Mouse (Mus musculus) limb, embryonic 10.5 days (tissue): Measurements from ENCODE around the gene Jak3. TPM values are rescaled to one million over a fixed set of nuclear protein-coding genes. Genes with fewer than 3 reads are reported as not detected.
"Not testable (repeated sequence)": the region's sequence is repeated elsewhere in the genome, so short reads cannot be mapped to it uniquely, and the experiment has no call there.

Experiments used
- DNase-seq: peaks from one replicate; pipeline ENCODE4 v3.0.0-alpha.2; 2017; ENCODE audit warnings: low spot score
- H3K27ac ChIP-seq: fragments of 300-500 bp; sonication (generic); 2 replicates; pipeline ENCODE4 v1.5.1; 2016; ENCODE audit warnings: mild to moderate bottlenecking
- H3K27me3 ChIP-seq: fragments of 300-500 bp; sonication (generic); 2 replicates; pipeline ENCODE4 v1.6.1; 2016; ENCODE audit warnings: low read depth, mild to moderate bottlenecking; ENCODE audit not compliant: poor library complexity, severe bottlenecking
- H3K36me3 ChIP-seq: fragments of 300-500 bp; sonication (generic); 2 replicates; pipeline ENCODE4 v1.6.1; 2016; ENCODE audit warnings: mild to moderate bottlenecking, moderate library complexity
- H3K4me1 ChIP-seq: fragments of 300-500 bp; sonication (generic); 2 replicates; pipeline ENCODE4 v1.6.1; 2016
- H3K4me3 ChIP-seq: fragments of 300-500 bp; sonication (generic); 2 replicates; pipeline ENCODE4 v1.5.1; 2016; ENCODE audit warnings: mild to moderate bottlenecking, moderate library complexity
- H3K9me3 ChIP-seq: fragments of 300-500 bp; sonication (generic); replicated peaks from 2 replicates; pipeline ENCODE4 v1.6.1; 2016; ENCODE audit warnings: mild to moderate bottlenecking
- WGBS: fragments of 180-500 bp; shearing (Covaris S2); methylation state at CpG from one replicate; pipeline ENCODE4 v1.1.7; 2016; 5-methylcytosine and 5-hydroxymethylcytosine counted together
- polyA plus RNA-seq: library from polyadenylated mRNA; unstranded; fragments of >200 nt; fragmentation: Nextera tagmentation; extraction: Ambion mirVana; gene quantifications from 2 replicates; pipeline ENCODE4 v1.2.1, GENCODE M21; 2016

Jak3 gene
- polyA plus RNA-seq, 1 experiment from 2014 or later: 4.6 TPM

GRCm38 (mm10) chr8:71681369-71681915, 5.3 kb downstream of the Jak3 start:
- Histone ChIP-seq H3K4me3 (no peak overlapping the region), H3K27me3 (peaks cover 100% of the 10 kb centered on the region), H3K36me3 (no peaks in the 10 kb centered on the region), H3K27ac (no peak overlapping the region), H3K9me3 (no peaks in the 10 kb centered on the region), H3K4me1 (peaks cover 38% of the 10 kb centered on the region)
- 6% methylated on average over 17 of the region's 18 CpGs for WGBS
- no peak for DNase-seq

- Histone ChIP-seq H3K9me3 (no peaks in the 10 kb centered on the region), H3K27me3 (peaks cover 100% of the 10 kb centered on the region), H3K4me1 (peaks cover 48% of the 10 kb centered on the region), H3K27ac (no peak overlapping the region), H3K4me3 (no peak overlapping the region), H3K36me3 (no peaks in the 10 kb centered on the region)
- DNase-seq: no peak
- 62% methylated on average over 12 of the region's 12 CpGs for WGBS
These were observed 6.7 kb downstream of the Jak3 start for GRCm38 (mm10) chr8:71682832-71683231.

- no peak overlapping the region for H3K27ac ChIP-seq
- no peaks in the 10 kb centered on the region for H3K36me3 ChIP-seq
- H3K9me3 ChIP-seq: no peaks in the 10 kb centered on the region
- no peak overlapping the region for H3K4me3 ChIP-seq
- H3K27me3 ChIP-seq: peaks cover 100% of the 10 kb centered on the region
- peaks cover 49% of the 10 kb centered on the region for H3K4me1 ChIP-seq
- WGBS: 22% methylated on average over 10 of the region's 10 CpGs
- no peak for DNase-seq
These were observed 8.6 kb downstream of the Jak3 start for GRCm38 (mm10) chr8:71684701-71685100.

GRCm38 (mm10) chr8:71685573-71685972, 9.5 kb downstream of the Jak3 start:
- H3K36me3 ChIP-seq: no peaks in the 10 kb centered on the region
- 3% methylated on average over 29 of the region's 29 CpGs for WGBS
- peaks cover 100% of the 10 kb centered on the region for H3K27me3 ChIP-seq
- no peak for DNase-seq
- H3K4me1 ChIP-seq: peaks cover 42% of the 10 kb centered on the region
- H3K27ac ChIP-seq: no peak overlapping the region
- H3K9me3 ChIP-seq: no peaks in the 10 kb centered on the region
- peak overlapping the region; percentile 34 for H3K4me3 ChIP-seq

GRCm38 (mm10) chr8:71686143-71686734, 10.1 kb downstream of the Jak3 start:
- WGBS: 1% methylated on average over 23 of the region's 23 CpGs
- Histone ChIP-seq H3K27me3 (peaks cover 100% of the 10 kb centered on the region), H3K27ac (no peak overlapping the region), H3K9me3 (no peaks in the 10 kb centered on the region), H3K36me3 (no peaks in the 10 kb centered on the region), H3K4me1 (peaks cover 36% of the 10 kb centered on the region), H3K4me3 (peak overlapping the region; percentile 34)
- DNase-seq: no peak

- no peaks in the 10 kb centered on the region for H3K36me3 ChIP-seq
- no peaks in the 10 kb centered on the region for H3K9me3 ChIP-seq
- 2% methylated on average over 8 of the region's 8 CpGs for whole genome bisulfite sequencing
- H3K27ac ChIP-seq: no peak overlapping the region
- no peak overlapping the region for H3K4me3 ChIP-seq
- DNase-seq: no peak
- peaks cover 38% of the 10 kb centered on the region for H3K4me1 ChIP-seq
- H3K27me3 ChIP-seq: peaks cover 100% of the 10 kb centered on the region
These were observed 11.5 kb downstream of the Jak3 start for GRCm38 (mm10) chr8:71687616-71688015.

- WGBS: 7% methylated on average over 33 of the region's 33 CpGs
- Histone ChIP-seq H3K9me3 (no peaks in the 10 kb centered on the region), H3K4me3 (no peak within 1 kb of the TSS), H3K4me1 (peaks cover 48% of the 10 kb centered on the region), H3K27me3 (peaks cover 100% of the 10 kb centered on the region), H3K36me3 (no peaks in the 10 kb centered on the region), H3K27ac (no peak within 1 kb of the TSS)
- DNase-seq: no peak
These were observed 12.9 kb downstream of the Jak3 start, which contains the start of gene Insl3 for GRCm38 (mm10) chr8:71689028-71689427. Gene Insl3, plus strand, starts transcription at chr8:71689214.

GRCm38 (mm10) chr8:71692509-71692908, 16.4 kb downstream of the Jak3 start:
- no peaks in the 10 kb centered on the region for H3K36me3 ChIP-seq
- no peak overlapping the region for H3K27ac ChIP-seq
- H3K4me3 ChIP-seq: 0 out of 2 replicates have a peak overlapping the region, but pooled peaks have one; percentile 3
- peaks cover 24% of the 10 kb centered on the region for H3K4me1 ChIP-seq
- peaks cover 100% of the 10 kb centered on the region for H3K27me3 ChIP-seq
- H3K9me3 ChIP-seq: no peaks in the 10 kb centered on the region
- 3% methylated on average over 30 of the region's 30 CpGs for WGBS
- DNase-seq: no peak

GRCm38 (mm10) chr8:71693166-71694041, 17.3 kb downstream of the Jak3 start:
- Histone ChIP-seq H3K4me3 (peak overlapping the region; percentile 30), H3K36me3 (no peaks in the 10 kb centered on the region), H3K4me1 (peaks cover 15% of the 10 kb centered on the region), H3K27me3 (peaks cover 100% of the 10 kb centered on the region), H3K9me3 (no peaks in the 10 kb centered on the region), H3K27ac (no peak overlapping the region)
- 12% methylated on average over 68 of the region's 68 CpGs for WGBS
- DNase-seq: peak; percentile 52

- Histone ChIP-seq H3K4me1 (peaks cover 14% of the 10 kb centered on the region), H3K27me3 (peaks cover 100% of the 10 kb centered on the region)
- not testable (repeated sequence) for H3K9me3 ChIP-seq, H3K4me3 ChIP-seq, DNase-seq, H3K27ac ChIP-seq, H3K36me3 ChIP-seq
- 65% methylated on average over 12 of the region's 12 CpGs for WGBS
These were observed 19.4 kb downstream of the Jak3 start for GRCm38 (mm10) chr8:71695456-71695855.

- Histone ChIP-seq H3K27ac (no peak overlapping the region), H3K9me3 (no peaks in the 10 kb centered on the region), H3K27me3 (peaks cover 98% of the 10 kb centered on the region), H3K4me1 (peaks cover 14% of the 10 kb centered on the region), H3K4me3 (peak overlapping the region; percentile 32), H3K36me3 (no peaks in the 10 kb centered on the region)
- DNase-seq: no peak
- 4% methylated on average over 29 of the region's 29 CpGs for WGBS
These were observed 24.6 kb downstream of the Jak3 start for GRCm38 (mm10) chr8:71700493-71701269.

- peak within 1 kb of the TSS; percentile 32 for H3K4me3 ChIP-seq
These were observed 25.5 kb downstream of the Jak3 start, which contains the start of gene B3gnt3 for GRCm38 (mm10) chr8:71701414-71702086. Gene B3gnt3, minus strand, starts transcription at chr8:71701789.

More at GRCm38 (mm10) chr8:71701414-71702086, 25.5 kb downstream of the Jak3 start, which contains the start of gene B3gnt3:
- Histone ChIP-seq H3K9me3 (no peaks in the 10 kb centered on the region), H3K36me3 (no peaks in the 10 kb centered on the region), H3K4me1 (peaks cover 14% of the 10 kb centered on the region), H3K27ac (no peak within 1 kb of the TSS), H3K27me3 (peaks cover 95% of the 10 kb centered on the region)
- 14% methylated on average over 33 of the region's 34 CpGs for WGBS
- no peak for DNase-seq
